Mouse (Mus musculus): ENCODE measurements around the gene Pank2.
"Not testable (repeated sequence)": the region's sequence is repeated elsewhere in the genome, so short reads cannot be mapped to it uniquely, and the experiment has no call there.

The Pank2 gene

GRCm38 (mm10) chr2:131260544-131261307 lies 1.6 kb upstream of the Pank2 start:
- in situ Hi-C loops (cut with MboI, MseI) = no loop called here

- in situ Hi-C loops (cut with MboI, MseI) = no loop called here
These were observed 648 bp upstream of the Pank2 start for GRCm38 (mm10) chr2:131261481-131262212.

- in situ Hi-C loops (cut with MboI, MseI) = no loop called here
These were observed 680 bp downstream of the Pank2 start for GRCm38 (mm10) chr2:131262680-131263670.

- in situ Hi-C loops (cut with MboI, MseI) = no loop called here
These were observed 1.7 kb downstream of the Pank2 start for GRCm38 (mm10) chr2:131264027-131264426.

GRCm38 (mm10) chr2:131265056-131265455 lies 2.8 kb downstream of the Pank2 start:
- in situ Hi-C loops (cut with MboI, MseI) = no loop called here

- in situ Hi-C loops (cut with MboI, MseI) = no loop called here
These were observed 13.2 kb downstream of the Pank2 start for GRCm38 (mm10) chr2:131275493-131275892.

GRCm38 (mm10) chr2:131276722-131277121 lies 14.4 kb downstream of the Pank2 start:
- in situ Hi-C loops (cut with MboI, MseI) = no loop called here

- in situ Hi-C loops (cut with MboI, MseI) = no loop called here
These were observed 19.3 kb downstream of the Pank2 start for GRCm38 (mm10) chr2:131281596-131281995.

- in situ Hi-C loops (cut with MboI, MseI) = no loop called here
These were observed 24.0 kb downstream of the Pank2 start for GRCm38 (mm10) chr2:131286276-131286675.

GRCm38 (mm10) chr2:131290669-131291068 lies 28.4 kb downstream of the Pank2 start:
- in situ Hi-C loops (cut with MboI, MseI) = no loop called here

- in situ Hi-C loops (cut with MboI, MseI) = no loop called here
These were observed 34.5 kb downstream of the Pank2 start for GRCm38 (mm10) chr2:131296746-131297261.

- in situ Hi-C loops (cut with MboI, MseI) = not testable (repeated sequence)
These were observed 36.4 kb downstream of the Pank2 start for GRCm38 (mm10) chr2:131298674-131299073.

GRCm38 (mm10) chr2:131300485-131300884 lies 38.2 kb downstream of the Pank2 start:
- in situ Hi-C loops (cut with MboI, MseI) = no loop called here

GRCm38 (mm10) chr2:131301635-131302034 lies 39.3 kb downstream of the Pank2 start:
- in situ Hi-C loops (cut with MboI, MseI) = no loop called here

- in situ Hi-C loops (cut with MboI, MseI) = no loop called here
These were observed 42.2 kb downstream of the Pank2 start for GRCm38 (mm10) chr2:131304497-131304896.

GRCm38 (mm10) chr2:131305226-131305625 lies 42.9 kb downstream of the Pank2 start:
- in situ Hi-C loops (cut with MboI, MseI) = not testable (repeated sequence)

GRCm38 (mm10) chr2:131307391-131307790 lies 45.1 kb downstream of the Pank2 start:
- in situ Hi-C loops (cut with MboI, MseI) = no loop called here

- in situ Hi-C loops (cut with MboI, MseI) = no loop called here
These were observed 45.5 kb downstream of the Pank2 start for GRCm38 (mm10) chr2:131307822-131308221.

- in situ Hi-C loops (cut with MboI, MseI) = no loop called here
These were observed 47.0 kb downstream of the Pank2 start for GRCm38 (mm10) chr2:131309296-131309695.

- in situ Hi-C loops (cut with MboI, MseI) = no loop called here
These were observed 53.9 kb downstream of the Pank2 start for GRCm38 (mm10) chr2:131316167-131316566.

GRCm38 (mm10) chr2:131319401-131319800 lies 57.1 kb downstream of the Pank2 start:
- in situ Hi-C loops (cut with MboI, MseI) = no loop called here
